27 mouse cellular contexts compared by ENCODE assay signal in the genomic region with DNA sequence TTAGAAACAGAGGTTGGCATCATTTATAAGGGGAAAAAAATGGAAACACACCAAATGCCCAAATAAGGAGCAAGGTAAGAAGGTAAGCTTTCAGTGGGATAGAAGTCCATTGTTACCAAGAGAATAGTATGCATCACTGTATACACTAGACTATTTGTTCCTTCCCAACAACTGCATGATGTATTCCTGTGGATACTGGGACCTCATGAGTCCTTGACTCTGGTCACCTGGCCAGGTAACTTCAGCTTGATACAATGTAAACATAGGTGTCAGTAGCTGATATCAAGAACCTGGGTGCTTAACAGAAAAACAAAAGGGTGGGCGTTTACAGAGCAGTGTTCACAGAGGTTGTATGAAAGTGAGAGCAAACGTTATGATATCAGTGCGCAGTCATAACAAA. TPM values are rescaled to one million over a fixed set of nuclear protein-coding genes. Genes with fewer than 3 reads are reported as not detected.
"Had no signal": no experiment of that assay in that cellular context is flagged by ENCODE, and none has a peak within 500 bp of the region (broad histone marks: within the 10 kb centered on the region; RNA-seq: fewer than 3 reads in every experiment).

No protein-coding gene starts in this region.

- H3K4me3 ChIP-seq: embryonic facial prominence, embryonic 10.5 days; embryonic facial prominence, embryonic 12.5 days; embryonic facial prominence, embryonic 13.5 days; embryonic facial prominence, embryonic 15.5 days; erythroblast, embryonic 14.5 days; forebrain, embryonic 10.5 days; forebrain, embryonic 12.5 days; forebrain, embryonic 13.5 days; forebrain, embryonic 15.5 days; gastrocnemius, adult 2 months; heart, adult 2 months had no signal

- H3K27me3 ChIP-seq: embryonic facial prominence, embryonic 12.5 days; embryonic facial prominence, embryonic 13.5 days; embryonic facial prominence, embryonic 15.5 days; forebrain, embryonic 12.5 days; forebrain, embryonic 13.5 days; forebrain, embryonic 15.5 days had no signal

- H3K4me1 ChIP-seq: embryonic facial prominence, embryonic 10.5 days; embryonic facial prominence, embryonic 12.5 days; embryonic facial prominence, embryonic 13.5 days; embryonic facial prominence, embryonic 15.5 days had no signal

- H3K9me3 ChIP-seq: embryonic facial prominence, embryonic 10.5 days; embryonic facial prominence, embryonic 12.5 days; embryonic facial prominence, embryonic 13.5 days; embryonic facial prominence, embryonic 15.5 days; forebrain, embryonic 10.5 days; forebrain, embryonic 12.5 days; forebrain, embryonic 13.5 days; forebrain, embryonic 15.5 days had no signal

- H3K9ac ChIP-seq: embryonic facial prominence, embryonic 12.5 days; embryonic facial prominence, embryonic 13.5 days; embryonic facial prominence, embryonic 15.5 days; forebrain, embryonic 12.5 days; forebrain, embryonic 13.5 days; forebrain, embryonic 15.5 days; forebrain, postnatal 0 days had no signal

- H3K36me3 ChIP-seq: embryonic facial prominence, embryonic 10.5 days; embryonic facial prominence, embryonic 12.5 days; embryonic facial prominence, embryonic 13.5 days; embryonic facial prominence, embryonic 15.5 days; forebrain, embryonic 10.5 days; forebrain, embryonic 12.5 days; forebrain, embryonic 15.5 days had no signal

- DNase-seq: cerebellum, adult 8-10 months; cerebellum, adult 9-10 months; cerebellum, adult 9-11 months; cerebellum, postnatal 10 days; cerebellum, postnatal 14 days; cerebellum, postnatal 25 days; cerebellum, postnatal 36 days; embryo, embryonic 11 days; forebrain, postnatal 0 days; gastrocnemius, adult 2 months; gastrocnemius, postnatal 10 days; gastrocnemius, postnatal 14 days; gastrocnemius, postnatal 25 days; gastrocnemius, postnatal 36 days; heart, adult 18-20 months; heart, adult 2 months had no signal

- H3K27ac ChIP-seq: embryonic facial prominence, embryonic 10.5 days; embryonic facial prominence, embryonic 12.5 days; embryonic facial prominence, embryonic 13.5 days; embryonic facial prominence, embryonic 15.5 days; forebrain, embryonic 10.5 days; forebrain, embryonic 12.5 days; forebrain, embryonic 13.5 days; forebrain, embryonic 15.5 days; gastrocnemius, adult 2 months; heart, adult 2 months had no signal

- ATAC-seq: forebrain, embryonic 13.5 days; forebrain, embryonic 14.5 days; forebrain, embryonic 15.5 days; forebrain, embryonic 16.5 days; forebrain, postnatal 0 days had no signal

- H3K4me2 ChIP-seq: embryonic facial prominence, embryonic 12.5 days; embryonic facial prominence, embryonic 13.5 days; embryonic facial prominence, embryonic 15.5 days; forebrain, embryonic 12.5 days; forebrain, embryonic 13.5 days; forebrain, embryonic 15.5 days had no signal

RNA-seq across cellular contexts. Expression of gene Cytl1, which starts 42.6 kb away (rescaled TPM):
- polyA plus RNA-seq: erythroblast, embryonic 14.5 days; forebrain, embryonic 13.5 days; forebrain, embryonic 14.5 days; forebrain, embryonic 15.5 days; forebrain, embryonic 16.5 days had no signal
